Mouse (Mus musculus): ENCODE measurements around the gene Gm44965. TPM values are rescaled to one million over a fixed set of nuclear protein-coding genes. Genes with fewer than 3 reads are reported as not detected.
"Not testable (repeated sequence)": the region's sequence is repeated elsewhere in the genome, so short reads cannot be mapped to it uniquely, and the experiment has no call there.

Gene Gm44965
- polyA plus RNA-seq, 1 experiment from 2014 or later: not detected

DNA sequence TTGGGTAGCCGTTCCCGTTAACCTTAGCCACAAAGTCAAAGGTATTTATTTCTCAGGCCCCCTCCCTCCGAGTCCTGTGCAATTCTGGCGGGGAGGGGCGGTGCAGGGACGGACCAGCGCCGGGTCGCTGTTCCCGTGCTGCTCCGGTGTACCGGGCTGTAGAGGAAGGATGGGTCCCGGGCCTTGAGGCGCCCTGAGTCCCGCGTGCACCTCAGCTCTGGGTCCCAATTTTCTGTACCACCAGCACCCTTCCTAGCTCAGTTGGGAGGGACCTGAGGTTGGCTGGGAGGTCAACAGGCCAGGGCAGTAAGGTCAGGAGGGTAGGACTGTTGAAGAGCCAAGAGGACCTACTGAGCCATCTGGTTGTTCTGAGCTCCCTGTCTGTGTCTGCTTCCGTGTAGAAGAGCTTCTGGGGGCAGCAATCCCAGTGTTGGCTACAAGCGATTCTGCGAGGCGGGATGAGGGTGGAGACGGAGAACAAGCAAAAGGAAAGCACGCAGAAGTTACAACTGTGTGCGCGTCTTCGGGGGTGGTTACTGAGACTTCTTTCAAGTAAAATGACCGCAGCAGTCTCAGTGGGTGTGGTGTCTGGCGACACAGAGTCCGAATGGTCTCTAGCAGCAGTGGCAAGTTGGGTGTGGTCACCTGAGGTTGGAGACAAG is 8.5 kb downstream of the Gm44965 start:
- Histone ChIP-seq H3K4me1 (peaks cover 22% of the 10 kb centered on the region), H3K9me3 (replicated peaks) (0 out of 2 replicates have a peak, but pooled peaks cover 2% of the 10 kb centered on the region), H3K9ac (peak overlapping the region; percentile 75), H3K4me3 (peak overlapping the region; percentile 71), H3K4me2 (peak overlapping the region; percentile 96), H3K27ac (peak overlapping the region; percentile 69), H3K36me3 (peaks cover 29% of the 10 kb centered on the region), H3K27me3 (replicated peaks) (no peaks in the 10 kb centered on the region)
- 2% methylated on average over 28 of the region's 28 CpGs for WGBS (ENCODE audit: insufficient replicate concordance)
- ATAC-seq: peak; percentile 73

DNA sequence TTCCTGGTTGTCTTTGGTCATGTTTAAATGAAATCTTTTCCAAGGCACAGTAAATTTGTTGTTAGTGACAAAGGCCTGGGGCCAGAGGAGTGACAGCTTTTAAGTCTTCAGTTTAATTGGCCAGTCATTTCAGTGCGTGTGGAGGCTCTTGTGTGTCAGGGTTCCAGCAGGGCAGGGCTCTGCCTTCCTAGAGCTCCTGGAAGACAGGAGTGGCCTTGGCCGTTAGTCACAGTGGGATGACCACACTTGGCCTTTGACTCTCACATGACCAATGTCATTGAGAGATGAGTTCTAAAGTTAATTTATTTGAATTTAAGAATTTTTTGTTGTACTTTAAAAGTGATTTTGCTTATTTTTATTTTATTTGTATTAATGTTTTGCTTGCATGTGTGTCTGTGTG is 14.4 kb downstream of the Gm44965 start:
- Histone ChIP-seq H3K27me3 (replicated peaks) (no peaks in the 10 kb centered on the region), H3K4me1 (peaks cover 7% of the 10 kb centered on the region; the same call in 1 of the 2 replicates), H3K4me2 (no peak overlapping the region), H3K9me3 (replicated peaks) (no peaks in the 10 kb centered on the region), H3K36me3 (no peaks in the 10 kb centered on the region), H3K9ac (no peak overlapping the region), H3K27ac (no peak overlapping the region), H3K4me3 (no peak overlapping the region)
- 67% methylated on average over 2 of the region's 2 CpGs for WGBS (ENCODE audit: insufficient replicate concordance)
- ATAC-seq: no peak

DNA sequence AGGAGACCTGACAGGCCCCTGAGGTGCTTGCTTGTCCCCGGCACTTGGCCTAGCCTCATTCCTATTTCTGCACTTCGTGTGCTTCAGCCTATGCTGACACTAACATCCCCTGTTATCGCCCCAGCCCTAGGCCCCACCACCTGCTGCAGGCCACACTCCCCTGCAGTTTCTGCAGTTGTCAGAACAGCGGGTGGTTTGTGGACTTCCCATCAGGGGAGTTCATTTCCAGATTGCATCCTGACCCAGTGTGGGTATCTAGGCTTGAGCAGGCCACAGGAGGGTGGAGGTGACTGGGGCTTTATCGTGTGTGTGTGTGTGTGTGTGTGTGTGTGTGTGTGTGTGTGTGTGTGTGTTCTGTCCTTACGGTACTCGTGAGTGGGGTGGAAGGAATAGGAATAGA is 15.8 kb downstream of the Gm44965 start:
- Histone ChIP-seq H3K4me3 (no peak overlapping the region), H3K4me1 (peaks cover 7% of the 10 kb centered on the region; the same call in 1 of the 2 replicates), H3K4me2 (no peak overlapping the region), H3K9ac (no peak overlapping the region), H3K36me3 (peaks cover 6% of the 10 kb centered on the region; the same call in 1 of the 2 replicates), H3K9me3 (replicated peaks) (no peaks in the 10 kb centered on the region), H3K27ac (no peak overlapping the region), H3K27me3 (replicated peaks) (no peaks in the 10 kb centered on the region)
- ATAC-seq: peak; percentile 57
- 35% methylated on average over 5 of the region's 7 CpGs for WGBS (ENCODE audit: insufficient replicate concordance)

DNA sequence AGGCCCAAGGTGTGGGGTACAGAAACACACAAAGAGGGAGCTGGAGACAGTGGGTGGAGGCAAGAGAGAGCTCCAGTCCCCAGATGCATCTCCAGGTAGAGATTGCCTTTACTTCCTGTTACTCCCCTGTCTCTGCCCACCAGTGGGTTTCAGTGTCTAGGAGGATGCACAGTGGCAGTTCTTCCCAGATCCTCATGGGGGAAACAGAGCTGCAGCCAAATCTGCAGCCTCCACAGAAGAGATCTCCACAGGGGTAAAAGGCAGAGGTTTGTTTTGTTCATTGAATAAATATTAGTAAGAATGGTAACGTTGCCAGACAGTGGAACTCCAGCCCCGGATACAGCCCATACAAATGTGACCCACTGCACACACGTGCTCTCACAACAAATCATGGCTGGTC is 16.9 kb downstream of the Gm44965 start:
- Histone ChIP-seq H3K36me3 (peaks cover 6% of the 10 kb centered on the region; the same call in 1 of the 2 replicates), H3K4me1 (peaks cover 7% of the 10 kb centered on the region; the same call in 1 of the 2 replicates), H3K4me2 (no peak overlapping the region), H3K4me3 (no peak overlapping the region), H3K27me3 (replicated peaks) (no peaks in the 10 kb centered on the region), H3K27ac (no peak overlapping the region), H3K9ac (no peak overlapping the region), H3K9me3 (replicated peaks) (no peaks in the 10 kb centered on the region)
- WGBS (ENCODE audit: insufficient replicate concordance): 64% methylated on average over 3 of the region's 3 CpGs
- no peak for ATAC-seq

DNA sequence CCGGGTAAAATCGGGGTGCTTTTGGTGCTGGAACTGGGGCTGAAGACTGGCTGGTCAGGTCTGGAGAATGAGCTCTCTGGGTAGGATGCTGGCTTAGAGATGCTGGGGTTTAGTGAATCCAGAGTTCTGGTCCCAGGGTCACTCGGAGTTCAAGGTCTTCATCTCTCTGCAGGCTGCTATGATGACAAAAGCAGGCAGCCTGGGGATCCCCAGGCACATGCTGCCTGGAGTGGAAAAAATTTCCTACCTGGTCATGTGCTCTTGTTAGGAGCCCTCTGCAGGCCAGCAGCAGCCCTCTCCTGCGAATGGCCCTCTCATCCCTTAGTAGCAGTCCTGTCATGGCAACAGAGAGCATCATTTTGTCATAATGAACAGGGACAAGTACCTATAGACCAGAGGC is 19.7 kb downstream of the Gm44965 start:
- no peak overlapping the region for H3K9ac ChIP-seq
- H3K4me2 ChIP-seq: no peak overlapping the region
- no peak for ATAC-seq
- H3K36me3 ChIP-seq: peaks cover 6% of the 10 kb centered on the region; the same call in 1 of the 2 replicates
- no peak overlapping the region for H3K4me3 ChIP-seq
- no peak overlapping the region for H3K27ac ChIP-seq
- WGBS (ENCODE audit: insufficient replicate concordance): 65% methylated on average over 4 of the region's 4 CpGs
- H3K9me3 ChIP-seq (replicated peaks): no peaks in the 10 kb centered on the region
- H3K27me3 ChIP-seq (replicated peaks): no peaks in the 10 kb centered on the region
- H3K4me1 ChIP-seq: peaks cover 7% of the 10 kb centered on the region; the same call in 1 of the 2 replicates

DNA sequence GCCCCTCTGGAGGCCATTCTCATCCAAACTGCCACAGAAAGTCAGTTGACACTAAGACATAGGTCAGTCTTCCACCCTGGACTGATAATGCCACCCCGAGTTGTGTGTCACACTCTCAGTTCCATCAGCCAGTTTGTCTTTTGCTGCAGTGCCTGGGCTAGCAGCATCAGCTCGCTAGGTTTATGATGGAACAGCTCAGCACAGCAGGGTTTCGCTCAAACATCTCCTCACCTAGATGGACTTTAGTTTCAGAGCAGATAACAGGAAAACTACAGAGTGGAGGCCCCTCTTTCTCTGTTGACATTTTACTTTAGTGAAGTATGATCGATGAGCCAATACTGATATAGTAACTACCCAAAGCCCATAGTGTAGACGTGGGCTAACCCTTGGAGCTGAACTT is 21.0 kb downstream of the Gm44965 start:
- H3K4me2 ChIP-seq: no peak overlapping the region
- H3K27ac ChIP-seq: no peak overlapping the region
- H3K36me3 ChIP-seq: peaks cover 14% of the 10 kb centered on the region
- H3K9me3 ChIP-seq (replicated peaks): no peaks in the 10 kb centered on the region
- no peak for ATAC-seq
- no peaks in the 10 kb centered on the region for H3K27me3 ChIP-seq (replicated peaks)
- peaks cover 1% of the 10 kb centered on the region; the same call in 1 of the 2 replicates for H3K4me1 ChIP-seq
- WGBS (ENCODE audit: insufficient replicate concordance): 72% methylated on average over 5 of the region's 5 CpGs
- no peak overlapping the region for H3K4me3 ChIP-seq
- H3K9ac ChIP-seq: no peak overlapping the region

DNA sequence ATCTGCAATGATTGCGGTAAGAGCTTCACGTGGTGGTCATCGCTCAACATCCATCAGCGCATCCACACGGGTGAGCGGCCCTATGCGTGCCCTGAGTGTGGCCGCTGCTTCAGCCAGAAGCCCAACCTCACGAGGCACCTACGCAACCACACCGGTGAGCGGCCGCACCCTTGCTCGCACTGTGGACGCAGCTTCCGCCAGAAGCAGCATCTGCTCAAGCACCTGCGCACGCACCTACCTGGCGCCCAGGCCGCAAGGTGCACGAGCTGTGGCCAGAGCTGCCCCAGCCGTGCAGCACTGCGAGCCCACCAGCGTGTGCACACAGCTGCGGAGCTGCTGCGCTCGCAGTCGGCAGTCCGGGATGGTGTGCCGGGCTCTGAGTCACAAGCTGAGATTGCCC is 26.3 kb downstream of the Gm44965 start:
- Histone ChIP-seq H3K27ac (no peak overlapping the region), H3K4me2 (no peak overlapping the region), H3K4me1 (no peaks in the 10 kb centered on the region), H3K9ac (no peak overlapping the region), H3K4me3 (no peak overlapping the region), H3K27me3 (replicated peaks) (no peaks in the 10 kb centered on the region; the same call in 1 of the 2 replicates), H3K9me3 (replicated peaks) (no peaks in the 10 kb centered on the region), H3K36me3 (peaks cover 22% of the 10 kb centered on the region)
- WGBS (ENCODE audit: insufficient replicate concordance): 89% methylated on average over 30 of the region's 30 CpGs
- ATAC-seq: no peak

DNA sequence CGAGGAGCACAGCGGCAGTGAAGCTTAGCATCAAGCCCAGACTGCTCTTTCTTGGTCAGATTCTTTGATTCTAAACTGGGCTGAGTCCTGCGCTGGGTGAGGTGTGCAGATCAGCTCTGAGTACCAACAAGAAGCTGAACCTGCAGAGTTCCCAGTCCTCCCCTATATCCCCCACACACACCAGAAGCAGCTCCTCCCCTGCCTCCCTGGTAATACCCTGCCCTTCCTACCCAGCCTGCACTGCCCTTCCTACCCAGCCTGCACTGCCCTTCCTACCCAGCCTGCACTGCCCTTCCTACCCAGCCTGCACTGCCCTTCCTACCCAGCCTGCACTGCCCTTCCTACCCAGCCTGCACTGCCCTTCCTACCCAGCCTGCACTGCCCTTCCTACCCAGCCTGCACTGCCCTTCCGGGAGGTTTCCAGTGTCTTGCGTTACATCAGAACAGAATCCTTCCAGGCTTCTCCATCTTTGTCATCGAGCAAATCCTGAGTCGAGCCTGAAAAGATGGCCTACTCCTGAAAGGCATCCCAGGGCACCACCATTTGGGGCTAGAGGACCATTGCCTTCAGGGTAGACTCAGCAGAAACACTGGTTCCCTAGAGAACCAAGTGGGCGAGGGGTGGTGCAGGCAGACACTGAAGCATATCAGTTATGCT is 28.6 kb downstream of the Gm44965 start:
- not testable (repeated sequence) for H3K4me1 ChIP-seq; H3K9ac ChIP-seq; H3K27ac ChIP-seq; ATAC-seq; H3K4me3 ChIP-seq; H3K9me3 ChIP-seq (replicated peaks); H3K4me2 ChIP-seq
- WGBS (ENCODE audit: insufficient replicate concordance): 71% methylated on average over 8 of the region's 8 CpGs
- Histone ChIP-seq H3K36me3 (peaks cover 22% of the 10 kb centered on the region), H3K27me3 (replicated peaks) (peaks cover 22% of the 10 kb centered on the region)

DNA sequence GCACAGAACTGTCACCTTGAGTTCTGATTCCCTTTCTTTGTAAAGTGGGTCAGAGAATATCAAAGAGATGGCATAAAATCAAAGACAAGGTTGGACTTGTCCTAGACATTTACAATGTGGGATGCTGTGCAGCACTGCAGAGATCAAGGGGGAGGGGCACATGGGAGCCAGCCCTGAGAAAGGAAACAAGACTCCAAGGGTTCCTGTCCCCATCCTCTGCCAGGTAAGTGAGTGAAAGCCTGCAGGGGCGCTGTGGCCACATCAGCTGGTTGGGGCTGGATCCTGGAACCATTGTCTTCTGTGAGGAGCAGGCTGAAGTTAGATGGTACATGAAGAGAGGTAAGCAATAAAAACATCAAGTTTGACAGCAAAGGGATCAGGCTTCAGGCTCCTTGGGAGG is 29.7 kb downstream of the Gm44965 start:
- Histone ChIP-seq H3K4me3 (no peak overlapping the region), H3K4me1 (no peaks in the 10 kb centered on the region), H3K27me3 (replicated peaks) (peaks cover 33% of the 10 kb centered on the region), H3K4me2 (no peak overlapping the region), H3K36me3 (peaks cover 22% of the 10 kb centered on the region), H3K9ac (no peak overlapping the region), H3K27ac (no peak overlapping the region), H3K9me3 (replicated peaks) (no peaks in the 10 kb centered on the region)
- 42% methylated on average over 1 of the region's 1 CpGs for WGBS (ENCODE audit: insufficient replicate concordance)
- no peak for ATAC-seq

DNA sequence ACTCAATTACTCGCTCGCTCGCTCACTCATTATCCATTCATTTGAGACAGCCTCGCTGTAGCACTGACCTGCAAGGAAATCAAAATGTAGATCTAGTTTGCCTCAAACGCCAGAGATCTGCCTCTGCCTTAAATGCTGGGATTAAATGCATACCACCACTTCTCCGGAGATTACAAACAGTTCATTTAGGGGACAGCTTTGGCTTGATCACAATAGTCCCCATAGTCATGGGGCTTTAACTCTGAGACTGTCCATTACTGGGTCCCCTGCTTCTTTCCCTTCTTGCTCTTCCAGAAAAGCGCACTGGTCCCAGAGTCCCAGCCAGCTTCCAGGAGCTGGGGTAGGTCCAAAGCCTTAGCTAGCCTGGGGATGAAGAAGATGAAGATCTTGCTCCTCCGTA is 32.7 kb downstream of the Gm44965 start, which contains the start of gene AI854703:
TSS of gene AI854703 (plus strand) at position 301 of the 400 bp plus-strand sequence.
- Histone ChIP-seq H3K27me3 (replicated peaks) (peaks cover 61% of the 10 kb centered on the region), H3K4me1 (peaks cover 9% of the 10 kb centered on the region), H3K27ac (no peak within 1 kb of the TSS), H3K4me3 (peak within 1 kb of the TSS; percentile 39), H3K9ac (peak within 1 kb of the TSS; percentile 44; the same call in 1 of the 2 replicates), H3K9me3 (replicated peaks) (no peaks in the 10 kb centered on the region), H3K4me2 (peak within 1 kb of the TSS; percentile 64), H3K36me3 (no peaks in the 10 kb centered on the region)
- WGBS (ENCODE audit: insufficient replicate concordance): 45% methylated on average over 8 of the region's 8 CpGs
- ATAC-seq: no peak

DNA sequence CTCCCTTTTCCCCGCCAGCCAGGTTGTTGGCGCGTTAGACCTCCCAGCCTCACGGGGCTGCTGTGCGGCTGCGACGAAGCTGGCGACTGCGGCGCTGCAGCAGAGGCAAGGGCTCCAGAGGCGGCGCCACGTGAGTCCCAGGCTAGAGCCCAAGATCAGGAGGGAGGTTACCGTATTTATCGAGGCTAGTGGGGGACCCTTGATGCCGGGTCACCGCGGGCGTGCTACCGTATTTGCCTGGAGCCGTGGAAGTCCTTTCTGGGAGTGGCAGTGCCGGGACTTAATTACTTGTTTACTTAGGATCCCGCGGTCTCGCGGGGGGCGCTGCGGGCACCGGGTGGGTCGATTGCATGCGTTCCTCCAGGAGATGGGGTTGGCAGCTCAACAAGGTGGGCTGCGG is 33.2 kb downstream of the Gm44965 start:
- Histone ChIP-seq H3K9ac (peak overlapping the region; percentile 44; the same call in 1 of the 2 replicates), H3K4me2 (peak overlapping the region; percentile 64), H3K4me1 (peaks cover 9% of the 10 kb centered on the region), H3K4me3 (peak overlapping the region; percentile 39), H3K27ac (no peak overlapping the region), H3K36me3 (no peaks in the 10 kb centered on the region), H3K27me3 (replicated peaks) (peaks cover 67% of the 10 kb centered on the region), H3K9me3 (replicated peaks) (no peaks in the 10 kb centered on the region)
- WGBS (ENCODE audit: insufficient replicate concordance): 2% methylated on average over 32 of the region's 32 CpGs
- no peak for ATAC-seq

DNA sequence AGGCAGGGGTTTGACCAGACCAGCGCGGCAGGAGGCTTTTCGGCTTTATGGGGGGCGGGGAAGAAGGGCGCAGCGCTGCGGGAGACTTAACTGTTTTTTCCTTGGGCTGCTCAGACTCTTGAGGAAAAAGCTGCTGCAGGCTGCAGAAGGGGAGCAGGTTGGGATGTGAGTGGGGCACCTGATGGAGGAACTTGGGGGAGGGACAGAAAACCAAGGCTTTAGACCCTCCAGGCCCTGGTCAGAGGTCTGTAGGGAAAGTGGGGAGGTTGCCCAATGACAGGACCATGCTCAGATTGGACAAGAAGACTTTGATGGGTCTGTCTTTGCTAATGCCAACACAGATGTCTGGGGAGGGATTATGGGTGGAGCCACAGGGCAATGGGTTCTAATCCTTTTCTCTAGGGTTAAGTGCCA is 33.8 kb downstream of the Gm44965 start:
- H3K4me1 ChIP-seq: peaks cover 9% of the 10 kb centered on the region
- 0 out of 2 replicates have a peak overlapping the region, but pooled peaks have one; percentile 44 for H3K9ac ChIP-seq
- peak overlapping the region; percentile 64 for H3K4me2 ChIP-seq
- peak overlapping the region; percentile 39 for H3K4me3 ChIP-seq
- WGBS (ENCODE audit: insufficient replicate concordance): 9% methylated on average over 7 of the region's 7 CpGs
- H3K36me3 ChIP-seq: no peaks in the 10 kb centered on the region
- no peak for ATAC-seq
- no peaks in the 10 kb centered on the region for H3K9me3 ChIP-seq (replicated peaks)
- H3K27ac ChIP-seq: no peak overlapping the region
- H3K27me3 ChIP-seq (replicated peaks): peaks cover 67% of the 10 kb centered on the region

Data from liver, embryonic 12.5 days (tissue).